Mouse (Mus musculus): ENCODE data around the gene Sorcs1.

DNA sequence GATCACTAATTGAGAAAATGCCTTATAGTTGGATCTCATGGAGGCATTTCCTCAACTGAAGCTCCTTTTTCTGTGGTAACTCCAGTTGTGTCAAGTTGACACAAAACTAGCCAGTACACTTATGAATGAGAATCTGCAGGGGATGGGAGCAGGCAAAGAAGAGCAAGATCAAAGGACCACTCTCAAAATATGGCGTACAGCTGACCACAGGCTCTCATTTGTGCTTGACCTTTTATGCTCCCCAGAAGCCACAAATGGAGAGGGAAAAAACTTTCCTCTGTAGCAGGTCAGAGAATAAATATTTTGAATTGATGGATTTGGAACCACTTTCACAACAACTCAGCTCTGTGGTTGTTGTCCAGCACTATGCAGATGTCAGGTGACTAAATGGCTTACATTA lies 14.1 kb downstream of the Sorcs1 start:
- TF ChIP-seq TAL1 (IDR thresholded peaks at IDR 0.05; ENCODE audit: low read length) (no peak), GATA1 (IDR thresholded peaks at IDR 0.05; ENCODE audit: low read length) (no peak)

Measured in erythroblast, embryonic 14.5 days (primary cell).